Mouse (Mus musculus) embryo, embryonic 9.5 days (tissue): ENCODE measurements around the gene Kpna4.
"Not testable (repeated sequence)": the region's sequence is repeated elsewhere in the genome, so short reads cannot be mapped to it uniquely, and the experiment has no call there.

Experiments
- DNase-seq: peaks from one replicate; pipeline ENCODE4 v3.0.0-alpha.2; 2017; ENCODE audit errors: extremely low spot score

Gene Kpna4

DNA sequence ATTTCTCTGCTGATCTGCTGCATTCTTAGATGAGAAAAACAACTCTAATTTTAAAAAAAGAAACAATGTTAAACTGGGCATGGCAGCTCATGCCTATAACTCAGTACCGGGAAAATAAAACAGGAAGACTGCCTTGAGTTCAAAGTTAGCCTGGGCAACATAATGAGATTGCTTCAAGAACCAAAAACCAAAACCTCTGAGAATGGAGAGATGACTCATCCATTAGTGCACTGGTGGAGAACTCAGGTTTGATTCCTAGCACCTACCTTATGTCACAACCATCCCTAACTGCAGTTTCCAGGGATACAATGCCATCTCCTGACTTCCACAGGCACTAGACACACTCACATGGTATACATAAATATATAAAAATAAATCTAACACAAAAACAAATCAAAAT lies 17.8 kb downstream of the Kpna4 start:
- no peak for DNase-seq

DNA sequence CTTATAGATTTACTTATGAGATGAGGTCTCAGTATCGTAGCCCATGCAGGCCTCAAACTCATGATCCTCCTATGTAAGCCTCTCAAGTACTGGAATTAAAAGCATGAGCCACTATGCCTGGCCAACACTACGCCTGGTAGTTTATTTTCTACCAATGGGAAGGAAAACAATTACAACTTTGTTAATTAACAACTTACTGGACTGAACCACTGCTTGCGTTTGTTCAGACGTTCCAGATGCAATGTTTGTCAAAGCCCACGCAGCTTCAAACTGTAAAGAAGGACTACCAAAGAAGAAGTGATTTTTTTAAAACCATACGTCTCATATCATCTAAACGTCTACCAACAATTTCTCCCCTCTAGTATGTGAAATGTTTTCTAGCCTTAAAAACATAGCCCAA lies 32.5 kb downstream of the Kpna4 start:
- DNase-seq: no peak

DNA sequence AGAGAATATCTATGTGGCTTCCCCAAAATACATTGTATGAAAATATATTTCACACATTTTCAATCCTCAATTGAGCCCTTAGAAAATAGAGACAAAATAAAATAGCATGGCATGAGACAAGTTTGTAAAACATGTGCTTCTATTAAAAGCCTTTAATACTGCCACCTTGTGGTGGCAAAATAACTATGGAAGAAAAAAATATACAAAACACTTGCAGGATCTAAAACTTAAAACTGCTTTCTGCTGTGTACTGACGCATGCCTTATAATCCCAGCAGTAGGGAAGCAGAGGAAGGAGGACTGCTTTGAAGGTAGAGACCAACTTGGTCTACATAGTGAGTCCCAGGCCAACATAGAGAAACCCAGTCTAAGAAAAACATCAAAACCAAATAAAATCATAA lies 62.9 kb downstream of the Kpna4 start:
- DNase-seq: no peak

DNA sequence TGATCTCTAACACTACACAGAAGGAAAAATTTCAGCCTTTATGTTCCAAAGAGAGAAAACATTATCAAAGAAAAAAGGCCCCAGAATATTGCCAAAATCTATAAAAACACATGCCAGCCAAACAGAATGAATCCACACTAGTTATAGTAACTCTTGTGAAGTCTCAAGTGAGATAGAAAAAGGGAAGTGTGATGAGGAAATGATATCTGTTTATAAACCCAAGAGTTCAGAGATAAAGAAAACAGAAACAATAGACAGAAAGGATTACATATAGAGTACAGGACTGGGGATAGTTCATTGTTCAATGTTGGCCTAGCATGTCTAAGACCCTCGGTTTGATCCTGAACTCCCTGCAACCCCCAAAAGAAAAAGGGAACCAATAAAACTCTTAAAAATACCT lies 64.1 kb downstream of the Kpna4 start:
- no peak for DNase-seq

DNA sequence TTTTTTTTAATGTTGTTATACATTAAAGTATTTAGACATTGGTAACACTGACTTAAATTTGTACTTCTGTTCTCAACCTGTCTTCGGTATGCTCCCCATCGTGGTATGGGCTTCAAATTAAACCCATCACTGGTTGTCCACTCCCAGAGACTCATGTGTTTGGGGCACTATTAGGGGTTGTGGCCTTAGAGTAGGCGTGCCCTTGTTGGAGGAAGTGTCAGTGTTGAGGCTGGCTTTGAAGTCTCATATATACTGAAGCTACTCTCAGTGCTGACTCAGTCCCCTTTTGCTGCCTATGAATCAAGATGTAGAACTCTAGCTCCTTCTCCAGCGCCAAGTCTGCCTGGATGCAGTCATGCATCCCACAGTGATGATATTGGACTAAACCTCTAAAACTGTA lies 66.2 kb downstream of the Kpna4 start:
- DNase-seq: no peak

DNA sequence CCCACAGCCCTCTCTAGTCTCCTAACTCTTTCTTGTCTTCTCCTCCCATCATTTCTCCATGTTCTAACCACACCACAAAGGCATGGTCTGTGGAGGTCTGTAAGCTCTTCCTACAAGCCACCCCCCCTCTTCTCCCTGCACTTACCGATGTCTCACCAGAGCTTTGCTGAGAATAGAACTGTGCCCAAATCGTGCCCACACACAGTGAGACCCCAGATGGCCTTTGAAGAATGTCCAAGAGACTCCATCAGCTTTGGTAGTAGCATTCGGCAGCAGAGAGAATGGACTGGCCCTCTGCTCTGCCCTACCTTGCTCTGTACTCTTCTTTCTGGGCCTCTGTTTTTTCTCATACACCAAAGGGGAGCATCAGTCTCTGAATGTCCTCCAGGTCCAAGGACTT lies 71.0 kb downstream of the Kpna4 start:
- no peak for DNase-seq

DNA sequence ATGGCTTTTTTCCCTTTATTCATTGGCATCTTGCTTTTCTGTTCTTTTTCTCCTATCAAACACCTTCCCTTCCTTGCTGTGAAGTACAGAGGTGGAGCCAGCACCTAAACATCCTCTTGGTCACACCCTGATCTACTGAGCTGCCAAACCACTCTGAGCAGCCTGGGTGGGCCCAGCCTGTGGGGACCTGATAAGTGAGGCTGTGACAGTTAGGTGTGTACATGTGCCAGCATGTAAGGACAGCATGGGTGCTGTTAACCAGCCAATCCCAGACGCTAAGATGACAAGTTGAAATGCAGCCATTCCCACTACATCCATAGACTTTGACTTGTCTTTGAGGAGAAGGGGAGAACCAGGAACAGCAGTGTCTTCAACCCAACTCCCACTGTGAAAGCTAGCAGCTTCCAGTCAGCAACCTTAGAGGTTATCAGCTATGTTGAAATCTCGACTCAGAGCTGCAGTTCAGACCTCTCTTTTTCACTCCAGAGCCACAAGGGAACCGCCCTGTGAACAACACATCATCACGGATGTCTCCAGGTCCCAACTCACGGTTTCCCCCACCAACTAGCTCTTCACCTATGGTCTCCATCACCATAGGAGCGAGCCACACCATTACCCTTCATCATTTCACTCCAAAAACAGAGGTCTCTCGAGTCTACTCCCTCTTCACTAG lies 72.0 kb downstream of the Kpna4 start:
- no peak for DNase-seq

DNA sequence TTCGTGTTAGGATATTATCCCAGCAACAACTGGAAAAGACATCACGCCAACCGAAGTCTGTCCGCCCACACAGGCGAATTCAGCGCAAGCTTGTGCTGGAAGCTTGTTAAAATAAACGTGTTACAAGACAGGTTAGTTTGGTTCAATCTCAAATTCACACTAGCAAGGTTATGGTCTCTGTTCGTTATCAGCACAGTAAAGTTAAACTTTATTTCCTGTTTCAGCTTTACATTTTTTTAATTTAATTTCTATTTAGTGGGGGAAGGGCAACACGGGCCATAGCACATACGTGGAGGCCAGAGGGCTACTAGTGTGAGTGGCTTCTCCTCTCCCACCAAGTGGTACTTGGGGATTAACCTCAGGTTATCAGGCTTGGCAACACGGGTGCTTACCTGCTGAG lies 75.0 kb downstream of the Kpna4 start:
- no peak for DNase-seq

DNA sequence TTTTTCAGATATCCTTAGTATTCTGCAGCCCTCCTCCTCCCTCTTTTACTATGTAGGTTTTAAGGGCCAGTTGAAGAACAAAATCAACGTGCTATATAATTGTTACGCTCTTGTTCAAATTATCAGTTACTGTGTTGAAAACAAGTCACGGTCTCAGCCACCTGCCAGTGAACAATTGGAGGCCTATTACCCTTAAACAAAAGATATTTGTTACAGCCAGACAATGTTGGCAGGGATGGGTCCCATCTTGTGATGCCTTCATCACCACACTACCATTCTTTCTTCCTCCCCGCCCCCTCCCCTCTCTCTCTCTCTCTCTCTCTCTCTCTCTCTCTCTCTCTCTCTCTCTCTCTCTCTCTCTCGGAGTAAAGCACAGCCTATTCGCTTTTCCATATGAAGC lies 77.9 kb downstream of the Kpna4 start:
- no peak for DNase-seq

DNA sequence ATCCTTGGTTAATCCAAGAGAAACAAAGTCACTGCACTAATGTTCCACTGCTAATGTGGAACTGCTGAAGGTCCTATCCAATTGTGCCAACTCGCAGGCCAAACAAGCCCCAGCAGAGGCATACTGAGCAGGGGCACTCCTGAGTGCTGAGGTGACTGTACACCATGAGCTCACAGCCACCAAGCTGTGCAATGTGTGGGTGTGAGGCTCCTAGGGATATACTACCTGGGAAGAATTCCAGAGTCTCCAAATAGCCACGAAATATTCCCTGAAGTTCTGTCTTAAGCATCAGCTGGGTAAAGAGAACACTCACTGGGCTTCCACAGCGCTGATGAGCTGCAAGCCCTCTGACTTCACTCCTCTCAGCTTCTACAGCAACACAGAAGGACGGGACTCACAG lies 79.2 kb downstream of the Kpna4 start:
- no peak for DNase-seq

DNA sequence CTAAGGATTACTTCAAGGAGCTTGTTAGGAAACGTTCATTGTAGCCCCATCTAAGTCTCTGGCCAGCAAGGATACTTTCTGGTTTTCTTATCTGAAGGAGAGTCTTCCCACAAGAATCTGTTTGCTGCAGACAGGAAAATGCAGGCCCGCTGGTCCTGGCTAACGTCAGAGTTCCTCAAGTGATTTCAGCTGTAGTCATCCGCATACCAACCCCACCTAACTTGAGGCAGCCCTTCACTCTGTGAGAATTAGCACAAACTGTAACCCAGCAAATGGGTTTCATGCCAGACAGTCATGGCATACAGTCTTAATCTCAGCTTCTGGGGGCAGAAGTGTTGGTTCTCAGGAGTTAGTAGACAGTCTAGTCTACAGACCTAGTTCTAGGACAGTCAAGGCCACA lies 80.4 kb downstream of the Kpna4 start:
- DNase-seq: no peak

DNA sequence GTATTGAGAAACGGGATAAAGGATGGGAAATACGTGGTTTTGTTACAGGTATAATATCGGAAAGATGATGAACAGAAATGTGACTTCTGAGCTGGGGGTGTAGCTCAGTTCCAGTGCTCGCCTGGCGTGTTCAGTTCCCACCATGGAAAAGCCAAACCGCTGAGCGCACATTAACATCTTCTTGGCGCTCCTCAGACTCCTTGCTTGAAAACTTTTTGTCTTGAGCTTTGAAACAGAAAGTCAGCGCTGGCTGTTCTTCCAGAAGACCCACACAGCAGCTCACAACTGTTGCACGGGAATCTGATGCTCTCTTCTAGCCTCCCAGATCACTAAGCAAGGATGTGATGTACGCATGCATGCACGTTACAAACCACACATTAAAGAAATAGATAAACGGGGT lies 81.2 kb downstream of the Kpna4 start:
- DNase-seq: peak; percentile 44

DNA sequence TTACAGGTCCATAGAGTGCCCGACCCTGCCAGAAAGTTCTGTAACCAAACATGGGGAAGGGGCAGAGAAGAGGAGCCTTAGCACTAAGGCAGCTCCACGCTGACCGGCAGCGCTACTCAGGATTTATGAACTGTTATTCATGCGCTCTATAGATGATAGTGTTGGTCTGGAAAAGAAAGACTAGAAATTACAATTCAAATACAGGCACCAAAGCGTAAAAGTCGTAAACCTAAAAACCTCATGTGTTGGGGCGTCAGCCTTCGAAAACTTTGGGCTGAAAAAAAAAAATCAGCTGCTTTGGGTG lies 81.6 kb downstream of the Kpna4 start:
- no peak for DNase-seq

DNA sequence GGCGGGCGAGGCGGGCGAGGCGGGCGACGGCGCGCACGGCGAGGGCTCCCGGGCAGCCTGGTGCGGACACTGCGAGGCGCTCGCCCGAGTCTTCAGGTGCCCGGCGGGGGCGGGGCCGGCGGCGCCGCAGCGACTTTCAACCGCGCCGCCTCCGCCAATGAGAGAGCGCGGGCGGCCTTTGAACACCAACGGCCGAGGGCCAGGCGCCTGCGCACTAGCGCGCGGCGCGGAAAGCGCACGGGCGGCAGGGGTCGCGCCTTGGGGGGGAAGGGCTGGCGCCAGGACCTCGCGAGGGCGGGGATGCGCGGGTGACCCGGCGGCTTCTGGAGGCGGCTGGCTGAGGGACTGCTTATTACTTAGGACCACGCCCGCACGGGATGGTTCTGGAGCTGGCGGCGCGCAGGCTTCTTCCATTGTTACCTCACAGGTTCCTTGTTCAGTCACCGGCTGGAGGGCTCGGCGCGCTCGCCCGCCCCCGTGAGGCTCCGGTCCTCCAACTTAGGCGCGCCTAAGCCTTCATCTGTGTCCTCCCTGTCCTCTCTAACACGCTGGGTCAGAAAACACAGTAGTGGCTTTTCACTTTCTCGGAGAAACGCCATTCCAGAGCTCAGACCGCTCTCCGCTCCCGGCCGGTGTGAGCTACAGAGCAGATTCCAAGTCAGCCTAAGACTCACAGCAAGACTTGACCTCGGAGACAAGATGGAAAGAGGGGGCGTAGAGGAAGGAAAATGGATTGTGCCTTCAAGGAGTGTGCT lies 82.1 kb downstream of the Kpna4 start, which contains the start of gene Trim59:
Gene Trim59 (minus strand): TSS at position 111 of the 755 bp plus-strand sequence.
- peak; percentile 97 for DNase-seq

DNA sequence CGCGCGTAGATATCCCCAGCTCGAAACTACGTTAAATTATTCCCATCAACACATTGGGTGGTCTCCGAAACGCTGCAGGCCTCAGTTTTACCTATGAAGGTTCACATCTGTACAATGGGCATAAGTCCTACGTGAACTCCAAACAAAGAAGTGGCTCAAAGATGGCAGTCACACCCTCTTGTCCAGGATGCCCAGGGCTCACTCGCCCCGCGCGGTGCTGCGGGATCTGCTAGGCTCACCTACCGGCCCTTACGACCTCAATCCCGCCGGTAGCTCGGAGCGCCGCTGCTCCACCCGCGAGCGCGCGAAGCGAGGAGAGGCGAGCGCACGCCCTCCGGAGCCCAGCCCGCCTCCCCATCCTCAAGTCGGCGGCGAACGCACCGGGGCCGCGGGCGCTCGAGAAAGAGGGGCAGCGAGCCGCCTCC lies 82.7 kb downstream of the Kpna4 start:
- DNase-seq: peak; percentile 81

DNA sequence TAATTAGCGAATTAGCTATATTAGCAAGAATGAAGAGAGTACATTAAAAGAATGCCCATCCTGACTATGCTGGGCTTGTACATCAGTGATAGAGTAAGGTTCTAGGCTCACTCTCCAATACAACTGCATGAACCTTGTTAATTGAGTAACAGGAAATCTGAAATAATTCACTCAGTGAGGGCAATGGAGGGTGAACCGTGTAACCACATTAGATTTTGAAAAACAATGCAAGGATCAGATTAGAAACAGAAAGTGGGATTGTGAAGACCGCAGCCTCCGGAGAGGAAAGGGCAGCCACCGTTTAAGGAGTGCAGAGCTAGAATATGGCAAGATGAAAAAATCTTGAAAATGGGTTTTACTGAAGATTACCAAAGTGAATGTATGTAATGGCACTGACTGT lies 85.6 kb downstream of the Kpna4 start:
- no peak for DNase-seq

DNA sequence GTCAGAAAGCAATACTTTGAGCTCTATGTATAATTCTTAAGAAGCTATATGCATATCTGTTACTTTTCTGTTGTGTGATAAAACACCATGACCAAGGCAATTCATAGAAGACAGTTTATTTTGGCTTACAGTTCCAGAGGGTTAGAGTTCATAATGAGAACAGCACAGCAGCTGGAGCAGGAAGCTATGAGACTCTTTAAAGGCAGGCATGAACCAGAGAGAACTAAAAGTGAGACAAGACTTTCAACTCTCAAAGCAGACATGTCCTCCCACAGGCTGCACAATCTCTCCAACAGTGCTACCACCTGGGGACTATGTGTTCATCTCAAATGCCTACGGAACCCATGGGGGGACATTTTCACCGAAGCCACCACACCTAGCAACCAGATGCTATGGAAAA lies 86.8 kb downstream of the Kpna4 start:
- DNase-seq: no peak

DNA sequence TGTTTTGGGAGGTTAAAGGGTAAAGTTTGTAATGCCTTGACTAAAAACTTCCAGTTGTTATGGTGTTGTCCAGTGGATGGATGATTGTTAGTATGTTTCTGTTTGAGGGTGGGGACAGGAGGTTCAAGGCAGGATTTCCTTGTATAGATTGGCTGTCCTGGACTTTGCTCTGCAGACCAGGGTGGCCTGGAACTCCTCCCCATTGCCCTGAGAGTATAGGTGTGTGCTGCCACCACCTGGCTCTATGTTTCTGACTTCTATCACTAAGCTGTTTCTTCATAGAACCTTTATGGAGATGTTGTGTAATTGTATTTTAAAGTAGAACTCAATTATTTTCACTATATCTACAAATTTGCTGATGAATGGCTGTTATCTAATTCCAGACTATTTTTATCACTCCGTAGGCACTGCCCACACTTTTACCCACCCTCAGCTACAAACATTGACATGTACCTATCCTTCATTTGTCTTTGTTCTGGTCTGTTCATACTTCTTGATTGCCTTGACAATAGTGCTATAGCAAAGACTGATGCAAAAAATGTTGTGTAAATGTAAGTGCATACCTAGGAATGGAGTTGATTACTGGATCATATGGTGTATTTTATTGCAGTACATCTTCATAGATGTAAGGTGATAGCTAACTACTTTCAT lies 100.7 kb downstream of the Kpna4 start:
- no peak for DNase-seq

DNA sequence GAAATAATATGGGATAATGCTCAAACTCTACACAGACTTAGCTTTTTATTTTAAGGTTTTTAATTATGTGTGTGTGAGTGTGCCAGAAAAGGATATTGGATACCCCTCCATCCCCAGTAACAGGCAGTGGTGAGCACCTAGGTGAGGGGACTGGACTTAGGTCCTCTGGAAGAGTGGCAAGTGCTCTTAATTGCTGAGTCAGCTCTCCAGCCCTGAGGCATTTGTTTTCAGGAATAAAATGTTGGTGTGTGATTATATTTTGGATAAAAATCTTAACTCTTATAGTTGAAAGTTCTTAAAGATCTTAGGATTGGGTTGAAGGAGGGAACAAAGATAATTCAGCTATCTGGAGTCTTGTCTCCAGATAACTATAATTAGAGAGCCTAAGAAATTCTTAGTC lies 106.1 kb downstream of the Kpna4 start:
- DNase-seq: no peak

DNA sequence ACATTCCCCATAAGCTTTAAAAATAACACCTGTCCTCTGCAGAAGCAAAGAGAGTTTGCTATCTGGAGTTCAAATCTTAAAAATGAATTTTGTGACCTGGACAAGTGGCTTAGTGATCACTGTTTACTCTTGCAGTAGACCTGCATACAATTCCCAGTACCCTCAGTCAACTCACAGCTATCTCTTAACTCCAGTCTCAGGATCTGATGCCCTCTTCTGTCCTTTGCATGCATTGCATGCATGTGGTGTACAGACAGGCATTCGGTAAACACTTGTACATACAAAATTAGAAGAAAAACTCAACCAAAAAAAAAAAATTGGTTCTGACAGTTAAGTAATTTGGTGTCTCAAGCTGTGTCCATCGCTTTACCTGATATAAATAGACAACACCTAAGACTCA lies 106.6 kb downstream of the Kpna4 start:
- no peak for DNase-seq

DNA sequence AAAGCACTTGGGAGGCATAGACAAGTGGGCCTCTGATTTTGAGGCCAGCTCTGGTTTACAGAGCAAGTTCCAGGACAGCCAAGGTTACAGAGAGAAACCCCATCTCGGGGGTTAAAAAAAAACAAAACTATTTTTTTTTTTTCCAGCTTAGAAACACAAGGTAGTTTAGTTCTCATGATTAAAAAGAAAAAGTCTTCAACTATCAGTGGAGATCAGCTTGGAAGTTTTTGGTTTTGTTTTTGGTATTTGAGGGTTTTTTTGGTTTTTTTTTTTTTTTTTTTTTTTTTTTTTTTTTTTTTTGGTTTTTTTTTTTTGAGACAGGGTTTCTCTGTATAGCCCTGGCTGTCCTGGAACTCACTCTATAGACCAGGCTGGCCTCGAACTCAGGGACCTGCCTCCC lies 108.3 kb downstream of the Kpna4 start:
- not testable (repeated sequence) for DNase-seq

DNA sequence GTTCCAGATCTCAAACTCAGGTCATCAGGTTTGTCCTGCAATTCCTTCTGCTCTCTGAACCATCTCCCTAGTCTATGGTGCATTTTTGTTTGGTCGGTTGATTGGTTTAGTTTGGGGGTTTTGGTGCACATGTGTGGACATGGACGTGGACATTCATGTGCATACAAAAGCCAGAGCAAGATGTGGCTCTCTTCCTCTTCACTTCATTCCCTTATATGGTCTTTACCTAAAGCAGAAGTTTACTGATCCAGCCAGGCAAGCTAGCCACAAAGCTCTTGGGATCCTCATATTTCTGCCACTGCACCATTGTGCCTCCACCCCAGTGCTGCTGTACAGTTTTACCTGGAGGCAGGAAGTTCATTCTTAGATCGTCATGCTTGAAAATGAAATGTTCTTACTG lies 109.7 kb downstream of the Kpna4 start:
- no peak for DNase-seq
